Mouse (Mus musculus): ENCODE results near the gene Orc2. TPM values are rescaled to one million over a fixed set of nuclear protein-coding genes. Genes with fewer than 3 reads are reported as not detected.

Gene Orc2
- polyA plus RNA-seq, 1 experiment, result 35.3 TPM

GRCm38 (mm10) chr1:58465561-58465960 lies 39.3 kb downstream of the Orc2 start:
- H3K27ac ChIP-seq (ENCODE audit: insufficient read depth, low read length), result no peak overlapping the region
- no peak overlapping the region for H3K4me3 ChIP-seq (ENCODE audit: insufficient read depth, low read length)
- peaks cover 6% of the 10 kb centered on the region for H3K4me1 ChIP-seq (ENCODE audit: control insufficient read depth, insufficient read depth, low read length)
- TF ChIP-seq POLR2A (IDR thresholded peaks at IDR 0.05; ENCODE audit: low read depth, low read length) (no peak), CTCF (IDR thresholded peaks at IDR 0.05; ENCODE audit: borderline replicate concordance, insufficient read depth, low read length) (no peak)

- Histone ChIP-seq H3K4me3 (ENCODE audit: insufficient read depth, low read length) (no peak overlapping the region), H3K4me1 (ENCODE audit: control insufficient read depth, insufficient read depth, low read length) (peaks cover 6% of the 10 kb centered on the region), H3K27ac (ENCODE audit: insufficient read depth, low read length) (no peak overlapping the region)
- TF ChIP-seq POLR2A (IDR thresholded peaks at IDR 0.05; ENCODE audit: low read depth, low read length), result no peak
These were observed 39.9 kb downstream of the Orc2 start for GRCm38 (mm10) chr1:58465042-58465441.

DNA sequence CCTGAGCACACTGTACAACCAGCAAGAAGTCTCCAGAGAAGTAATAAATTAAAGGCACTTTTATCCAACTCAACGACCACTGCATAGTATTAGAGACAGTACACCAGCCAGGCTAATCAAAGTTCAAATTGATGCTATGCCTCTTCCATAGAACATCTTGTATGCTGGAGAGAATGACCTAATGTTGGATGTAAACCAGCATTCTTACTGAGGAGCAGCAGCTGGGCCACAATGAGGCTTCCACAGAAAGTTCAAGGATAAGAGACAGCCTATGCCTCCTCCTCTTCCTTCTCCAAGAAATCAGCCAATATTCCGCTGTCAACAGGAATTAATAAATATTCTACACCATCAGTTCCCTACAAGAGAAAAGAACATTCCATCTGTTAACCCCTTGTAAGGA lies 41.0 kb downstream of the Orc2 start:
- H3K4me1 ChIP-seq (ENCODE audit: control insufficient read depth, insufficient read depth, low read length), result peaks cover 6% of the 10 kb centered on the region
- no peak overlapping the region for H3K27ac ChIP-seq (ENCODE audit: insufficient read depth, low read length)
- TF ChIP-seq CTCF (IDR thresholded peaks at IDR 0.05; ENCODE audit: borderline replicate concordance, insufficient read depth, low read length), result no peak
- no peak overlapping the region for H3K4me3 ChIP-seq (ENCODE audit: insufficient read depth, low read length)

DNA sequence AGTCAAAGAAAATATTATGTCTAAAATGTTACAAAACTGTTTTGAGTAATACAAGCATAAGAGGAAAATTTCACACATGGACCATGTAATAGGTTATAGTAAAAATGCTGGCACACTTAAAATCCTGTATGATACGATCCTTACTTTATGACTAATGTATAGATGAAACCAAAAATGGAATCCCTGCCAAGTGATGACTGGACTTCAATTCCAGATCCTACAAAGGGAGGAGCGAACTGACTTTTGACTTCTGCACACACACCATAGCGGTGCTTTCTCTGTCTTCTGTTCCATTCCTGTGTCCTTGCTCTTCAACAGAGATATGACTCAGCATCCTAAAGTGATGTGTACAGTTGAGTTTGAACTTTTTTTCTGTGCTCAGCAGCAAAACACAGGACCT lies 44.3 kb downstream of the Orc2 start:
- peaks cover 6% of the 10 kb centered on the region for H3K4me1 ChIP-seq (ENCODE audit: control insufficient read depth, insufficient read depth, low read length)
- TF ChIP-seq CTCF (IDR thresholded peaks at IDR 0.05; ENCODE audit: borderline replicate concordance, insufficient read depth, low read length), result no peak
- TF ChIP-seq POLR2A (IDR thresholded peaks at IDR 0.05; ENCODE audit: low read depth, low read length), result no peak
- no peak overlapping the region for H3K4me3 ChIP-seq (ENCODE audit: insufficient read depth, low read length)
- H3K27ac ChIP-seq (ENCODE audit: insufficient read depth, low read length), result peak overlapping the region; percentile 70

DNA sequence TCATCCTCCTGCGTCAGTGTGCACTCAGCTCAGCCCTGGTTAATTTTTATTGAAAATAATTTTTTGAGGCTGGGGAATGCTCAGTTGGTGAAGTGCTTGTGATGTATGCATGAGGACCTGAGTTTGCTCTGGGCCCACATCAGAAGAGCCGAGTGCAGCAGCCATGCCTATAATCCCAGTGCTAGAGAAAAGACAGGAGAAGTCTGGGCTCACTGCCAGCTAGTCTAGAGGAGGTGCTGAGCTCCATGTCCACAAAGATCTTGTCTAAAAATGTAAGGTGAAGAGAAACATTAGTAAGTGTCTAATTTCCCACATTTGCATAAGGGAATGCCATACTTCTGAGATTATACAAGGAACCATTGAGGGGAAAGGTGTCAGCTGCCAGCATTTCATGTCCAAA lies 46.0 kb downstream of the Orc2 start:
- no peak overlapping the region for H3K27ac ChIP-seq (ENCODE audit: insufficient read depth, low read length)

DNA sequence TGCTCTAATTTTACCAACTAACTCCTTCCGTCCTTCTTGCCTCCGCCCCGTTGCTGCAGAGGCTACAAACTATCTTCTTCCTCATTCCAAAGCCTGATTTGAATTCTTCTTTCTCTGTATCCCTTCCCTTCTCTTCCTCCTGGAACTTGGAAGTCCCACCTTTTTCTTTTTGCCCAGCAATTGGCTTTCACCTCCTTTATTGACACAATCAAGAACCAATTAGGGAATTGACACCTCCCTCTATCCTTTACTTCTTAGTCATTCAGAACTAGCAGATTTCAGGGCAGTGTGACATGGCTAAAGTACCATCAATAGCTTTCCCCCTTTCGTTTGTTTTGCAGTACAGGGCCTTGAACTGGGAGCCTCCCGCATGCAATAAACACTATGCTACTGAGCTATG lies 46.7 kb downstream of the Orc2 start:
- Histone ChIP-seq H3K4me1 (ENCODE audit: control insufficient read depth, insufficient read depth, low read length) (peaks cover 6% of the 10 kb centered on the region), H3K27ac (ENCODE audit: insufficient read depth, low read length) (no peak overlapping the region), H3K4me3 (ENCODE audit: insufficient read depth, low read length) (no peak overlapping the region)
- TF ChIP-seq POLR2A (IDR thresholded peaks at IDR 0.05; ENCODE audit: low read depth, low read length) (no peak), CTCF (IDR thresholded peaks at IDR 0.05; ENCODE audit: borderline replicate concordance, insufficient read depth, low read length) (no peak)

More for the DNA sequence above, 46.0 kb downstream of the Orc2 start:
- TF ChIP-seq POLR2A (IDR thresholded peaks at IDR 0.05; ENCODE audit: low read depth, low read length) (no peak), CTCF (IDR thresholded peaks at IDR 0.05; ENCODE audit: borderline replicate concordance, insufficient read depth, low read length) (no peak)
- H3K4me1 ChIP-seq (ENCODE audit: control insufficient read depth, insufficient read depth, low read length), result peaks cover 6% of the 10 kb centered on the region
- H3K4me3 ChIP-seq (ENCODE audit: insufficient read depth, low read length), result no peak overlapping the region

- Histone ChIP-seq H3K4me1 (ENCODE audit: control insufficient read depth, insufficient read depth, low read length) (no peaks in the 10 kb centered on the region), H3K27ac (ENCODE audit: insufficient read depth, low read length) (no peak overlapping the region), H3K4me3 (ENCODE audit: insufficient read depth, low read length) (no peak overlapping the region)
- TF ChIP-seq CTCF (IDR thresholded peaks at IDR 0.05; ENCODE audit: borderline replicate concordance, insufficient read depth, low read length) (no peak), POLR2A (IDR thresholded peaks at IDR 0.05; ENCODE audit: low read depth, low read length) (no peak)
These were observed 50.6 kb downstream of the Orc2 start for GRCm38 (mm10) chr1:58454316-58454715.

DNA sequence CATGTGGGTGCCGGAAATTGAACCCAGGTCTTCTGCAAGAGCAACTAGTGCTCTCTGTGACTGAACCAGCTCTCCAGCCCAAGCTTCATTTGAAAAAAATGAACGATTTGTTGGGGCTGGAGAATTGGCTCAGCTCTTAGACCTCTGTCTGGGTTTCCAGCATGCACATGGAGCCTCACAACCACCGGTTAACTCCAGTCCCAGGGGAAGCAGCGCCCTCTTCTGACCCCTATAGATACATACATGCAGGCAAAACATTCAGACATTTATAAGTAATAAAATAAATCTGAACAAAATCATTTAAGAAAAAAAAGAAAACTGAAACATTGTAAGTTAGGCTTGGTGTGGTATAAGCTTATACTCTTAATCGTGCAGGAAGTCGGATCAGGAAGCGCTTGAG lies 56.5 kb downstream of the Orc2 start:
- Histone ChIP-seq H3K4me1 (ENCODE audit: control insufficient read depth, insufficient read depth, low read length) (peaks cover 6% of the 10 kb centered on the region; the same call in 1 of the 2 replicates), H3K27ac (ENCODE audit: insufficient read depth, low read length) (no peak overlapping the region), H3K4me3 (ENCODE audit: insufficient read depth, low read length) (no peak overlapping the region)
- TF ChIP-seq CTCF (IDR thresholded peaks at IDR 0.05; ENCODE audit: borderline replicate concordance, insufficient read depth, low read length) (no peak), POLR2A (IDR thresholded peaks at IDR 0.05; ENCODE audit: low read depth, low read length) (no peak)

- Histone ChIP-seq H3K4me3 (ENCODE audit: insufficient read depth, low read length) (no peak overlapping the region), H3K27ac (ENCODE audit: insufficient read depth, low read length) (no peak overlapping the region), H3K4me1 (ENCODE audit: control insufficient read depth, insufficient read depth, low read length) (peaks cover 6% of the 10 kb centered on the region; the same call in 1 of the 2 replicates)
- no peak for TF ChIP-seq CTCF (IDR thresholded peaks at IDR 0.05; ENCODE audit: borderline replicate concordance, insufficient read depth, low read length)
- TF ChIP-seq POLR2A (IDR thresholded peaks at IDR 0.05; ENCODE audit: low read depth, low read length), result no peak
These were observed 57.1 kb downstream of the Orc2 start for GRCm38 (mm10) chr1:58447766-58448165.

GRCm38 (mm10) chr1:58445861-58446260 lies 59.0 kb downstream of the Orc2 start:
- no peak for TF ChIP-seq POLR2A (IDR thresholded peaks at IDR 0.05; ENCODE audit: low read depth, low read length)
- no peak for TF ChIP-seq CTCF (IDR thresholded peaks at IDR 0.05; ENCODE audit: borderline replicate concordance, insufficient read depth, low read length)
- Histone ChIP-seq H3K4me3 (ENCODE audit: insufficient read depth, low read length) (peak overlapping the region; percentile 77), H3K27ac (ENCODE audit: insufficient read depth, low read length) (peak overlapping the region; percentile 55), H3K4me1 (ENCODE audit: control insufficient read depth, insufficient read depth, low read length) (peaks cover 6% of the 10 kb centered on the region; the same call in 1 of the 2 replicates)
